Mouse (Mus musculus): ENCODE results near the gene Camta1.

The Camta1 gene

DNA sequence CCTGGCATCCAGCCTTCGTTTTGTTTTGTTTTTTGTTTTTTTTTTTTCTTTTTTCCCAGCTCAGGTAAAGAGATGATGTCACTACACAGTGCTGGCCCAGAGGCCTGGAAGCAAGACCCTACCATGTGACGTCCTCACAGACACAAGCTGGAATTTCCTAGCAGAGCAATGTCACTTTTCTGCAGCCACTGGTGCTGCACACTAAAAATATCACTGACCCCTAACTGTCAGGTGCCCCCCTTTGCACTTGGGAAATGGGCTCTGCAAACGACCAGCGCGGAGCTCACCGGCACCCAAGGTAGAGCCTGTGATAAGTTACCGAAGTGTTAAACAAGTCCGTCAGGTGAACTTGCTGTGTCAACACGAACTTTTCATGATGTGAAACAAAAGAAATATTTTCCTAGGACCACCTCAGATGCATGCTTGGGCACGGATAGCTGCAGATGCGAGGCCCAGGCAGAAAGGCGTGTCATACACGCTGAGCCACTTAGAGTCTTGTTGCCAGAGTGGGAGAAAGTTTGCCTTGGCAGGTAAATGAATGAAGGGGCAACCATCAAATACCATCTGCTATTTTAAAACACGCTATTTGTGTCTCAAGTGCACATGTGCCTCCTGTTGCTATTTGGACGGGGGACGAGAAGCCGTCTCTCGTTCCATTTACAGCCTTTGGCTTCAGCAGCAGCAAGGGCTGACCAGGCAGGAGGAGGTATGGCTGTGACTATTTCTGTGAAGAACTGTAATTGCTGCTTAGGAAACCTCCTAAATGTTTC, 765.2 kb downstream of the Camta1 start:
- DNase-seq = no peak

GRCm38 (mm10) chr4:151095207-151095606, 766.5 kb downstream of the Camta1 start:
- DNase-seq = peak; percentile 38

DNA sequence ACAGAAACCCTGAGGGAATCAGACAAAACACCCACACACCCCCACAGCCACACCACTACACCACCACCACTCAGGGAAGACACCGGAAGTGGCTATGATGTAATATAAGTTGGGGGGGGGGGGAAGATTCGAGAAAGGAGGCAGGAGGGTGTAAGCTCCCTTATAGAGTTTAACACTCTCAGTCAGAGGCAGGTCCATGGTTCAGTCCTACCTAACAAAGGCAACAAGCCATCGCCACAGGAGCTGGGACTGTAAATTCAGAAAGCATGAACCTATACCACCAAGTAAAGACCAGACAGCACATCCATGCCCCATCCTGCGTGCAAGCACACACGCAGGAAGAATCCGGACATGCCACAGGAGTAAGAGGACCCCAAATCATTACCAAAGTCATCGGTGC, 772.4 kb downstream of the Camta1 start, which contains the start of gene Gm13090:
Gene Gm13090 (plus strand): TSS at position 301 of the 400 bp plus-strand sequence.
- no peak for DNase-seq

DNA sequence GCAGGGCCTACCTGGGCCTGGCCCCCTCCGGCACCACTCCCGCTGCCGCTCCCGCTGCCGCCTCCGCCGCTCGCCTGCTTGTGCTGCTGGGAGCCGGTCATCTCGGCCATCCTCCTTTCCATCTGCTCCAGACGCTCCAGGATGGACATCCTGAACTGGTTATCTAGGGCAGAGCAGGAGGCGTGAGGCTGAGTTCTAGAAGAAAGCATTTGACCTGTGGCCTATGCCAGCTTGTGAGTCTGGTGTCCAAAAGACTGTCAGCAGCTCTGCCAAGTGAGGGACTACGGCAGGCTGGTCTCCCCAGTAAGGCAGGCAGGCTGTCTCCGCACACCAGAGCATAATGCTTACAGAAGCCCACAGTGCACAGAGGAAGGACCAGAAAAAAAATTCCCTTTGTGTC, 772.9 kb downstream of the Camta1 start:
- DNase-seq = no peak

GRCm38 (mm10) chr4:151087358-151087757, 774.3 kb downstream of the Camta1 start:
- no peak for DNase-seq

DNA sequence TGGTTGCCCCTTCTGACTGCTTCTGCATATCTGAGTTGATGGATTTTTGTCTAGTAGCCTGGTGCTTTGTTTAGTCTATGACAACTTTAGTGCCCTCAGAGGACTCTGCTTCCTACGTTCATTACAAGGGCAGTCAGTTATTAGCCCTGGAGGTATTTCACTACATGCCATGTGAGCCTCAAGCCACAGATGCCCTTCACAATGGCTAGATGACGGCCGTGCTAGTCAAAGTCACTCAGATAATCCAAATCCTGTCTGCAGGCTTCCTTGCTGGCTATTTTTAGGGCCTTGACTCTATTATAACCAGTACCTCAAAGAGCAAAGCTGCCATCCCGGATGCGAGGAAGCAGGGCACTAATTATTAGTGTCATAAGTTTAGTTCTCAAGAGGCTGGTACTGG, 778.6 kb downstream of the Camta1 start:
- no peak for DNase-seq

- DNase-seq = no peak
Observed at GRCm38 (mm10) chr4:151081977-151082376, 779.7 kb downstream of the Camta1 start.

DNA sequence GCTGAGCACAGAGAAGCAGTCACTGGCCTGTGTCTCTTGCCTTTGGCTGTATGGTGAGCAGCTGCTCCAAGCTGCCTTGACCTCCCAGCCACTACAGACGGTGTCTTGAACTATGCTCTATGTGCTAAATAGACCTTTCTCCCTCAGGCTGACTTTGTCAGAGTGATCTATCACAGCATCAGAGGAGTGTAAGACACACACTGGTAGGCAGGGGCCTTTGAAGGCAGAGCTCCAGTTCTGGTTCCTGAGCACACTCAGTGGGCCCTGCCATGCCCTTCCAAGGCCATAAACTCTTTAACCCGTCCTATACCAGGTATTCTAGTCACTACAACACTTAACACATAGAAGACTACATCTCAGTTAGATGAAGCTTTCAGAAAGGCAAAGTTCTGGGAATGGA, 780.3 kb downstream of the Camta1 start:
- DNase-seq = no peak

- DNase-seq = no peak
Observed at GRCm38 (mm10) chr4:151074817-151075216, 786.9 kb downstream of the Camta1 start.

GRCm38 (mm10) chr4:151073108-151073744, 788.5 kb downstream of the Camta1 start:
- peak; percentile 89 for DNase-seq

GRCm38 (mm10) chr4:151070962-151071361, 790.7 kb downstream of the Camta1 start:
- DNase-seq = no peak

- no peak for DNase-seq
Observed at GRCm38 (mm10) chr4:151068751-151069150, 792.9 kb downstream of the Camta1 start.

DNA sequence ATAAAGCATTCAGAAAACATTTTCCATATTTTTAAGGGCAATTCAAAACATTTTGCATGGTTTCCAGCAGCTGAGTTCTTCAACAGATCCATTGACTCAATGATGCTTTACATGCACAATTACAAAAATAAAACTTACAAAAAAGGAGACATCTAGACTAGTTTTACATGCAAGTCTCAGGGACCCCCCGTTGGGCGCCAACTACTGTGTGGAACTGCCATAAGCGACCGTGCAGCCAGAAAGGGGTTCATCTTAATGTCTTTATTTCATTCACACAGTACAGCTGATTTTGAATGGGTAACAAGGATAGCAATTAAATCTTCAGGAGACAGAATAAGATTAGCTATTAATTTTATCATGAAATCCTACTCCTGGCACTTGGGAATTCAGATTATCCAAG, 802.1 kb downstream of the Camta1 start:
- no peak for DNase-seq

GRCm38 (mm10) chr4:151058634-151059033, 803.0 kb downstream of the Camta1 start:
- DNase-seq = no peak

- peak; percentile 99 for DNase-seq
Observed at GRCm38 (mm10) chr4:151057347-151058321, 804.0 kb downstream of the Camta1 start, which contains the start of gene Vamp3. Gene Vamp3, minus strand, starts transcription at chr4:151057963.

DNA sequence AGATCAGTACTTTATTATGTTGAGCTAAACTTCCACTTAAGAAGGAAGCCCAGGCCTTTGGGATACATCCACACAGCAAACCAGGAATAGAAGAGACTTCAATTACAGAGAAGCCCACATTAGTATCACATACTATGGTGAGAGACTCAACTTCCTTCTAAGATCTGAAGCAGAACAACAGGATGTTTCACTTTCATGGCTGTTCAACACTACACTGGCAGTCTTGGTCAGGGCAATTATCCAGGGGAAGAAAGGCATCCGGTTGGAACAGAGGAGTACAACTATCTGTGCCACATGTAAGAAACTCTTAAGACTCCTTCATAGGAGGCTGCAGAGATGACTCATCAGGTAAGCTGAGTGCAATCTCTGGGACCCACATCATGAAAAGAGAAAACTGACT, 810.5 kb downstream of the Camta1 start:
- no peak for DNase-seq

GRCm38 (mm10) chr4:151046524-151046923, 815.2 kb downstream of the Camta1 start:
- no peak for DNase-seq

GRCm38 (mm10) chr4:151044944-151045570, 816.6 kb downstream of the Camta1 start:
- peak; percentile 16 for DNase-seq

DNA sequence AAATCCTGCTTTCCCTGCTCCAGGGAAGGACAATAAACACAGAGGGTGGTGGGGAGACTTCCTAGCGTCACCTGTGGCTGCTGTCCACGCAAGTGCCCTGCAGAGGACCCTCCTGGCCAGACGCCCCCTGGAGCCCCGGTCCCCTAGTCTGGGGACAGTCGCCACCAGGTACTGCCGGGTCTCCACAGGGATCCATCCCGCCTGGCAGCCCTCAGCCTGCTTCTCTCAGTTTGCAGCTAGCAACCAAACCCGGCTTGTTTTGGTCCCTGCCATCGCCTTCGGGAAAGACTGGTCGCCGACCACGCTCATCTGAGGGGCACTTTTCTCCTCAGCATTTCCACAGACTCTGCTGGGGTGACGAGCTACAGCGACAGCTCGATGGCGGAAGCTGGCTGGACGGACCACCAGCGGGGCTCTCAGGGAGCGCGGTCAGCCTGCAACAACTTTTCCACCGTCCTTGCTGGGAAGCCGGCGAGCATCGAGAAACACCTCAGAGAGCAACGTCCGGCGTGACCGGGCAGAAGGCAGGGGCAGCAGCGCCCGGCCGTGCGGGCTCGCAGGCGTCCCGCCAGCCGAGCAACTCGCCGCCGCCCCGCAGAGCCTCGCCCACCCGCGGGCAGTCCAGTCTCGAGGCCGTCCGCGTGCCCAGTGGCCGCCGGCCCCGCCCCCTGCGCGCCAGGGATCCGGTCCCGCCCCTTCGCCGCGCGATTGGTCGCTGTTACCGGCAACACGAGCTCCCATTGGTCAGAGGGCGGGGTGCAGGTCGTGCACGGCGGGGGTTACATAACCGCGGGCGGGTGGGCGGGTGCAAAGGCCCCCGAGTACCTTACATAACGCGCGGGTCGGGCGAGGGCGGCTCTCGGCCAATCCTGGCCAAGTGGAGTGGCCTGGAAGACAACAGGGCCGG, 817.4 kb downstream of the Camta1 start, which contains the start of gene Per3:
Gene Per3 (minus strand): TSS at position 629 of the 907 bp plus-strand sequence.
- peak; percentile 99 for DNase-seq

DNA sequence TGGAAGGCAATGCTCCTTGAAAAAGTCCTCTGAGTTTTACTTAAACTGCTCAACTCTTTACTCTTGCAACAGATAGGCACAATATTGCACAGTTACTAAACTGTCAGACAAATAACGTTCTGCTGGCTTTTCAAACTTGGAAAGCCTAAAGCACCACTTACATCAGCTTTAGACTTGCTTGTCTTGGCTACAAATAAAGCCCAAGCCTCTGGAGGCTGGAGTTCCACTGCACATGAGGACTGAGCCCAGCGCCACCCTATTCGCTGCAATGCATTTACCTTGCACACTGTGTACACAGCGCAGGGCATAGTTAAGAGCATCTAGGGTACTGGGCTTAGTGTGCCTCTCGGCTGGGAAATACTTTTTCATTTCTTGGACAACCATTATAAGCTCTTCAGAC, 818.4 kb downstream of the Camta1 start:
- DNase-seq = peak; percentile 82

DNA sequence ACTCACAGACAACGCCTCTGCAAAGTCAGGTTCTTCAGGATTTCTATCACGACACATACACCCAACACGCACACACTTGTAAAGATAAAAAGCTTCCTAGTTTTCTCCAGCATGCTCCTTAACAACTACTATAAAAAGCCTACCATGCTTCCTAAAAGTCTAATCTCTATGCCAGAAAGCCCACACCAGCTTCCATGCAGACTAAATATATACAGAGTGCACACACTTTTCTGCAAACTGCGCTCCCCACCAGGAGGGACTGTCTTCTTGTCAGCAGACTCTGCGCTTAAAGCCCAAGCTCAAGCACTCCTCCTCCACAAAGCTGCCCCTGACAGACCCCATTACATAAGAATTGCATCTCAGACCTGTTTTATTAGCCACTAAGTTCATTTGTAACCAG, 820.2 kb downstream of the Camta1 start:
- no peak for DNase-seq

Data from lung, postnatal 36 days (tissue).